Mouse (Mus musculus): ENCODE results near the gene Rft1. TPM values are rescaled to one million over a fixed set of nuclear protein-coding genes. Genes with fewer than 3 reads are reported as not detected.

Gene Rft1
- total RNA-seq, 2 experiments from 2014 or later, result 9.6 to 10.5 TPM

GRCm38 (mm10) chr14:30735810-30736209, 81.7 kb downstream of the Rft1 start:
- DNase-seq, result no peak

GRCm38 (mm10) chr14:30736413-30736812, 82.3 kb downstream of the Rft1 start:
- DNase-seq, result no peak

Other genes with a start within 250 kb of the Rft1 start
- gene Dcp1a, start 174.8 kb upstream of the Rft1 start, total RNA-seq (2021), result 10 to 100 TPM; 19.2 to 20.0 TPM
- 10 to 100 TPM in 1 of 2 experiments, 1 to 10 TPM in 1; 9.6 to 12.5 TPM for gene Cacna1d, start 162.9 kb upstream of the Rft1 start, total RNA-seq (2021)
- 10 to 100 TPM; 67.9 to 69.2 TPM for gene Tkt, start 106.0 kb upstream of the Rft1 start, total RNA-seq (2021)
- gene Prkcd, start 28.1 kb upstream of the Rft1 start, total RNA-seq (2021), result 10 to 100 TPM; 28.6 to 30.9 TPM
- 10 to 100 TPM; 20.4 to 20.7 TPM for gene Sfmbt1, start 60.5 kb downstream of the Rft1 start, total RNA-seq (2021)
- 10 to 100 TPM; 14.4 to 14.7 TPM for gene Tmem110, start 171.2 kb downstream of the Rft1 start, total RNA-seq (2021)
- 1 to 10 TPM; 6.9 to 7.3 TPM for gene Mustn1, start 224.8 kb downstream of the Rft1 start, total RNA-seq (2021)
- 1 to 10 TPM; 1.6 to 2.5 TPM for gene Itih4, start 232.1 kb downstream of the Rft1 start, total RNA-seq (2021)

All from heart, postnatal 4 days (tissue).